Mouse (Mus musculus) forebrain, embryonic 14.5 days (tissue): ENCODE measurements around the gene Elmsan1. TPM values are rescaled to one million over a fixed set of nuclear protein-coding genes. Genes with fewer than 3 reads are reported as not detected.

Experiments used
- ATAC-seq: fragments of 200-750 bp; cut with Nextera tagmentation; 2 replicates; pipeline ENCODE4 v1.8.0; 2017; ENCODE audit warnings: mild to moderate bottlenecking, moderate library complexity
- DNase-seq: peaks from one replicate; pipeline ENCODE4 v3.0.0-alpha.2; 2015; ENCODE audit warnings: low spot score
- H3K27ac ChIP-seq: fragments of 300-500 bp; sonication (generic); 2 replicates; pipeline ENCODE4 v1.5.1; 2014; ENCODE audit warnings: low read depth, mild to moderate bottlenecking, control low read depth, low read length, moderate library complexity
- H3K27me3 ChIP-seq: fragments of 300-500 bp; sonication (generic); replicated peaks from 2 replicates; pipeline ENCODE4 v1.6.1; 2014; ENCODE audit warnings: low read length, control low read depth, mixed read lengths; ENCODE audit not compliant: control insufficient read depth, insufficient read depth
- H3K36me3 ChIP-seq: fragments of 300-500 bp; sonication (generic); 2 replicates; pipeline ENCODE4 v1.6.1; 2014; ENCODE audit warnings: low read length, control low read depth; ENCODE audit not compliant: control insufficient read depth, insufficient read depth
- H3K4me1 ChIP-seq: fragments of 300-500 bp; sonication (generic); 2 replicates; pipeline ENCODE4 v1.6.1; 2014; ENCODE audit warnings: antibody characterized with exemption, low read length, control low read depth; ENCODE audit not compliant: control insufficient read depth, insufficient read depth
- H3K4me2 ChIP-seq: fragments of 300-500 bp; sonication (generic); 2 replicates; pipeline ENCODE4 v1.6.1; 2014; ENCODE audit warnings: mild to moderate bottlenecking, control low read depth, low read length
- H3K4me3 ChIP-seq: fragments of 300-500 bp; sonication (generic); 2 replicates; pipeline ENCODE4 v1.5.1; 2014; ENCODE audit warnings: low read depth, low read length, control low read depth
- H3K9ac ChIP-seq: fragments of 300-500 bp; sonication (generic); 2 replicates; pipeline ENCODE4 v1.6.1; 2014; ENCODE audit warnings: mild to moderate bottlenecking, low read length, control low read depth, moderate library complexity
- H3K9me3 ChIP-seq: fragments of 300-500 bp; sonication (generic); replicated peaks from 2 replicates; pipeline ENCODE4 v1.6.1; 2016; ENCODE audit warnings: low read length, control low read depth, mixed read lengths; ENCODE audit not compliant: control insufficient read depth
- WGBS: fragments of 180-500 bp; shearing (Covaris S2); extraction: QIAGEN DNeasy Blood & Tissue Kit; methylation state at CpG from one replicate; pipeline ENCODE4 v1.1.7; 2014; 5-methylcytosine and 5-hydroxymethylcytosine counted together
- polyA plus RNA-seq: library from polyadenylated mRNA; unstranded; fragments of >200 nt; fragmentation: Nextera tagmentation; extraction: Ambion mirVana; gene quantifications from 2 replicates; pipeline ENCODE4 v1.2.1, GENCODE M21; 2014

The Elmsan1 gene
- polyA plus RNA-seq, 1 experiment from 2014 or later = 3.2 TPM

DNA sequence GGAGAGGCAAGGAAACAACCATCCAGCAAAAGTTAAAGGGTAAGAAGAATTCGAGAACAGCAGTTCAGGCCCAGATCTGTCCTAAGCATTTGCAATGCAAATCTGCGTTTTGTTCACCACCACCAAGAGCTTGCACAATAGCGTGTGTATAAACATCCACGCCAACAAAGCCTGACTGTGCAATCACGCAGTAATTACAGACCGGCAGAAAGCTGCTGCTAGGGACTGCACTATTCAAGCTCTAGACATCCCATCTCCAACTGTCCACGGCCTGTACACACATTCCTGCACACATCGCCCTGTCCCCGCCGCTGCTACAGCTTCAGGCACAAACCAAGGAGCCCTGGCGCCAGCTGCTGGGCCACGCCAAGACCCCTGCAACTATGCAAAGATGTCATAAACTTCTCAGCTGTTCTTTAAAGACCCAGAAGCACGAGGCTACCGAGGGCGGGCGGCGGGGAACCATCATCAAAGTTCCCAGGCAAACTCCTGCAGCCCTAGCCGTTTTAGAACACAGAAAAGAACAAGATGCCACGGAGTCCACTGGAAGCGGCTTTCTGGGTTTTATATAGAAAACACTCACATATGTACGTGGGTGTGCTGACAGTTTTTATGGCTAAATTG, 1.1 kb downstream of the Elmsan1 start:
- Histone ChIP-seq H3K4me3 (peak overlapping the region; percentile 70), H3K4me1 (peaks cover 23% of the 10 kb centered on the region), H3K27ac (peak overlapping the region; percentile 45; the same call in 1 of the 2 replicates), H3K36me3 (no peaks in the 10 kb centered on the region), H3K4me2 (peak overlapping the region; percentile 97), H3K9me3 (no peaks in the 10 kb centered on the region), H3K27me3 (no peaks in the 10 kb centered on the region), H3K9ac (peak overlapping the region; percentile 77)
- peak; percentile 47 for ATAC-seq
- DNase-seq = peak; percentile 84
- under 1% methylated on average over 21 of the region's 21 CpGs for WGBS

DNA sequence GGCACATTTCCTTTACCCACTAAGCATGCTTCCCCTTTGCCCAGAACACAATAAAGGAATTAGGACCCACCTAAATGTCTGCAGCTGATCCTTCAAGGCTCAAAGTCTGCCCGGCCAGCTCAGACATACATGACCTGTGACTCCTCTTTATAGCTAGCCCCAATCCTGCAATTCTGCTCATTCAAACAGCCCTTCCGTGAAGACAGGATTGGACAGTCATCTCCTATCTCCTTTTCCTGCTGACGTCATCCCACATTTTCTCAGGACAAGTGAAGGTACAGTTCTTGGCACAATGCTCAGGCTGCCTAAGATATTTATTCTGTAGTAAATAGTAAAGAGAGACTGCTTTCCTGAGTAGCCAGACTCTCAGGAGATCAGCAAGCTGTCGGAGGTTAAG, 1.6 kb downstream of the Elmsan1 start:
- Histone ChIP-seq H3K27me3 (no peaks in the 10 kb centered on the region), H3K9ac (peak overlapping the region; percentile 77; the same call in 1 of the 2 replicates), H3K9me3 (no peaks in the 10 kb centered on the region), H3K27ac (no peak overlapping the region; the same call in 1 of the 2 replicates), H3K4me1 (peaks cover 23% of the 10 kb centered on the region), H3K4me2 (peak overlapping the region; percentile 97), H3K36me3 (no peaks in the 10 kb centered on the region), H3K4me3 (peak overlapping the region; percentile 70; the same call in 1 of the 2 replicates)
- 14% methylated on average over 4 of the region's 4 CpGs for WGBS
- DNase-seq = no peak
- ATAC-seq = no peak

GRCm38 (mm10) chr12:84215758-84216440, 2.8 kb downstream of the Elmsan1 start:
- ATAC-seq (no peak), DNase-seq (no peak)
- Histone ChIP-seq H3K4me1 (peaks cover 19% of the 10 kb centered on the region), H3K27me3 (no peaks in the 10 kb centered on the region), H3K36me3 (no peaks in the 10 kb centered on the region), H3K9ac (no peak overlapping the region), H3K9me3 (no peaks in the 10 kb centered on the region), H3K27ac (no peak overlapping the region), H3K4me2 (no peak overlapping the region), H3K4me3 (no peak overlapping the region)
- 83% methylated on average over 10 of the region's 11 CpGs for WGBS

GRCm38 (mm10) chr12:84214495-84215175, 4.0 kb downstream of the Elmsan1 start:
- H3K36me3 ChIP-seq = no peaks in the 10 kb centered on the region
- no peaks in the 10 kb centered on the region for H3K27me3 ChIP-seq
- ATAC-seq = no peak
- H3K9me3 ChIP-seq = no peaks in the 10 kb centered on the region
- no peak overlapping the region for H3K4me2 ChIP-seq
- no peak overlapping the region for H3K27ac ChIP-seq
- peaks cover 12% of the 10 kb centered on the region for H3K4me1 ChIP-seq
- peak; percentile 24 for DNase-seq
- no peak overlapping the region for H3K9ac ChIP-seq
- WGBS = 58% methylated on average over 14 of the region's 14 CpGs
- H3K4me3 ChIP-seq = no peak overlapping the region

- no peaks in the 10 kb centered on the region for H3K9me3 ChIP-seq
- ATAC-seq (no peak), DNase-seq (peak; percentile 70)
- H3K27ac ChIP-seq = no peak overlapping the region
- H3K4me1 ChIP-seq = peaks cover 3% of the 10 kb centered on the region
- no peak overlapping the region for H3K4me2 ChIP-seq
- 27% methylated on average over 4 of the region's 4 CpGs for WGBS
- H3K4me3 ChIP-seq = no peak overlapping the region
- no peaks in the 10 kb centered on the region for H3K27me3 ChIP-seq
- no peak overlapping the region for H3K9ac ChIP-seq
- no peaks in the 10 kb centered on the region for H3K36me3 ChIP-seq
Measured at GRCm38 (mm10) chr12:84212297-84212696, 6.4 kb downstream of the Elmsan1 start.

DNA sequence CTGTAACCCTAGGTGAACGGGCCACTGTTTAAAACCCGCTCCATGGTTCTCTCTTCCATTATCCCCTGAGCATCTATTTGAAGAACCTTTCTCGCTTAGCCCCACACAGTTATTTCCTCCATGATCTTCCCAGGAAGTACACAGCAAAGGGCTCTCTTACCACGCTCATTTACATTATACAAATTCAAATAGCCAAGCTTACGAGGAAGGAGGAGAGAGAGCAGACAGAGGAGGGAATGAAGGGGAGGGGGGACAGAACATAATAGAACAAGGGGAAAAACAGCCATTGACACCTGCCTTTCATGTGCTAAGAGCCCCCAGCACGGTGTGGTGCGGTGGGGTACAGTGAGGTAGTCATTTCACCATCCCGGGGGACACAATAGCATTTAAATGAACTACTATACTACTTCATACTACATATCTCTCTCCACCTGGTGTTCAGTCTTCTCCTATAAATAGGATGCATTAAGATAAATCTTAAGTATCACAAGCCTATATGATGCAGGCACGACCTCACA, 7.6 kb downstream of the Elmsan1 start:
- DNase-seq = no peak
- Histone ChIP-seq H3K4me2 (no peak overlapping the region), H3K36me3 (no peaks in the 10 kb centered on the region), H3K4me3 (no peak overlapping the region), H3K4me1 (peaks cover 3% of the 10 kb centered on the region; the same call in 1 of the 2 replicates), H3K27me3 (no peaks in the 10 kb centered on the region), H3K9ac (no peak overlapping the region), H3K9me3 (no peaks in the 10 kb centered on the region), H3K27ac (no peak overlapping the region)
- ATAC-seq = no peak
- WGBS = 61% methylated on average over 9 of the region's 9 CpGs

- no peak for DNase-seq
- no peaks in the 10 kb centered on the region for H3K9me3 ChIP-seq
- no peak overlapping the region for H3K27ac ChIP-seq
- no peak overlapping the region for H3K9ac ChIP-seq
- no peak overlapping the region for H3K4me3 ChIP-seq
- no peaks in the 10 kb centered on the region for H3K27me3 ChIP-seq
- no peaks in the 10 kb centered on the region for H3K36me3 ChIP-seq
- 90% methylated on average over 11 of the region's 11 CpGs for whole genome bisulfite sequencing
- ATAC-seq = no peak
- H3K4me2 ChIP-seq = no peak overlapping the region
- peaks cover 3% of the 10 kb centered on the region; the same call in 1 of the 2 replicates for H3K4me1 ChIP-seq
Measured at GRCm38 (mm10) chr12:84210288-84210687, 8.4 kb downstream of the Elmsan1 start.

DNA sequence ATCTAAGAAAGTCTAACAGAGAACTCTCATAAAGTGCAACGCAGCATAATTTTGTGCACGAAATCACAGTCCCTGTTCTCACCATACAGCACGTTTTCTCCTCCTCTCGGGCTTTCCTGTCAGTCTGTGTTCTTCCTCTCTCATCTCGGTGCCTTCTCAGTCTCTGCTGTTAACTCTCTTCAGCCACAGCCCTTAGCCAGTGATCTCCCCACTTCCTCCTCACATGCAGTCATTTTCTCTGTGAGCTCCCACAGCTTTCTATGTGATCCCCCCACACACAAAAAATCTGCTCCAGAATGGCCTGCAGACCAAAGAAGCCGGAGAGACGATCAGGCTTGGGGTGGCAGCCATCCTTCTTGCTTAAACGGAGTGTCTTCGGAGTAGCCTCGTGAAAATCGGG, 9.6 kb downstream of the Elmsan1 start:
- Histone ChIP-seq H3K4me1 (no peaks in the 10 kb centered on the region; the same call in none of the 2 replicates), H3K9ac (no peak overlapping the region), H3K27me3 (no peaks in the 10 kb centered on the region), H3K4me2 (no peak overlapping the region), H3K9me3 (no peaks in the 10 kb centered on the region), H3K27ac (no peak overlapping the region), H3K4me3 (no peak overlapping the region), H3K36me3 (no peaks in the 10 kb centered on the region)
- ATAC-seq (no peak), DNase-seq (no peak)
- WGBS = 93% methylated on average over 11 of the region's 11 CpGs
